Mouse (Mus musculus): ENCODE measurements around the gene Swap70.

GRCm38 (mm10) chr7:110298090-110298489, 76.6 kb downstream of the Swap70 start:
- TF ChIP-seq CTCF (IDR thresholded peaks at IDR 0.05; ENCODE audit: low read depth) (no peak), EP300 (IDR thresholded peaks at IDR 0.05; ENCODE audit: low read depth) (no peak)

All from liver, embryonic 14.5 days (tissue).